Mouse (Mus musculus): Measurements from ENCODE around the gene Rab44. TPM values are rescaled to one million over a fixed set of nuclear protein-coding genes. Genes with fewer than 3 reads are reported as not detected.
"Not testable (repeated sequence)": the region's sequence is repeated elsewhere in the genome, so short reads cannot be mapped to it uniquely, and the experiment has no call there.

The Rab44 gene
- 92.5 and 114 TPM in 2 replicates for total RNA-seq (2017)

DNA sequence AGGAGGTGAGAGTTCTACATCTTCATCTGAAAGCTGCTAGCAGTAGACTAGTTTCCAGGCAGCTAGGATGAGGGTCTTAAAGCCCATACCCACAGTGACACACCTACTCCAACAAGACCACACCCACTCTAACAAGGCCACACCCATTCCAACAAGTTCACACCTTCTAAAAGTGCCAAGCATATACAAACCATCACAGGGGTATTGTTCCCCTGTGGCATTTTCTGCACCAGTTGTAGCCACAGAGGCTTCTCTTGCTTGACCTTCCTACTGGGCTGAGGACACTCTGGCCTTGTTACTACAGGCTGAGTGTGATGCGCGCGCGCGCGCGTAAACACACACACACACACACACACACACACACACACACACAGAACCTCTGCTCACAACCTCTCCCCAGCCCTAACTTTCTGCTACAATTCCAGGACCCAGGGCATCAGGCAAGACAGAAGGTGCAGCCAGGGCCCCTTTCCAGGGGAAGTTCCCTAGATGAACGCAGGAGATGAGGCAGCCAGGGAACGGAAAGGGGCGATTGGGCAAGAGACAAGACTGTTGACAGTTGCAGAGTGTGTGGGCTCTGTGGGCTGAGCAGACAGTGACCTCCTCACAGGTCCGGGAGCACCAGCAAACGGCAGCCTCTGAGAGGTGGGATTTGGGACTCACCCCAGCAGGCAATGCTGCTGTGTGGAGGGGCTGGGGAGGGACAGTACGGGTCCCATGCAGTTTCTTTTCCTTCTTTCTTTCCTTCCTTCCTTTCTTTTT is at the start of gene Rab44:
TSS of gene Rab44 (plus strand) at position 555 of the 762 bp plus-strand sequence.
- ATAC-seq (ENCODE audit: extremely low read depth, insufficient number of reproducible peaks, low FRiP score, poor library complexity, severe bottlenecking), result peak; percentile 69

DNA sequence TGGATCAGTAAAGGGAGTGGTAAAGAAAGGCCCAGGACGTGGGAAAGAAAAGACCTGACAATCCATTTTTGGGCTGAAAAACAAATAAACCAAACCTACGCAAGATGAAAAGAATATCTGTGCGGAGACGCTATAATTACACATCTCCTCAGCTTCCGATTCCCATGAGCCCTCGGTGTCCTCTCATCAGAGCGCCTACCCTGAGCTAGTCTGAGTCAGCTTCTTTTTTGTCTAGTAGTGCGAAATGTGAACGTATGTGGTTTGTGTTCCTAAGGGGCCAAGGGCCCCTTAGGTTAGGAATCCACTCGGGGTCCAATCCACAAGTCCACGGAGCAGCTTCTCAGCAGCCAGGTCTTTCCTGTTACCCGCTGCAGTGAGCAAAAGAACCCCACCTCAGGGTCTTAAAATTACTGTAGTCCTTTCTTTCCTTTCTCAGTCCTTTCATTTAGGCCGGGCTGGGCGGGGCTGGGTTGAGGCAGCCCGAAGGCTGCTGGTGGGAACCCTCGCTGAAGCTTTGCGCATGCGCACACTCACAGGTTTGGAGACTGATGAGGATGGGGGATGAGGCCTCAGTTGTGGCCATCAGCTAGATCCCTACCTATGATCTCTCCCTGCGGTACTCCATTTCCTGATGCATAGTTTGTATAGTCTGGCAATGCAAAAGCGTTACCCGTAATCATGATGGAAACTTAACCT is 48.6 kb upstream of the Rab44 start:
- ATAC-seq (ENCODE audit: extremely low read depth, insufficient number of reproducible peaks, low FRiP score, poor library complexity, severe bottlenecking), result no peak

DNA sequence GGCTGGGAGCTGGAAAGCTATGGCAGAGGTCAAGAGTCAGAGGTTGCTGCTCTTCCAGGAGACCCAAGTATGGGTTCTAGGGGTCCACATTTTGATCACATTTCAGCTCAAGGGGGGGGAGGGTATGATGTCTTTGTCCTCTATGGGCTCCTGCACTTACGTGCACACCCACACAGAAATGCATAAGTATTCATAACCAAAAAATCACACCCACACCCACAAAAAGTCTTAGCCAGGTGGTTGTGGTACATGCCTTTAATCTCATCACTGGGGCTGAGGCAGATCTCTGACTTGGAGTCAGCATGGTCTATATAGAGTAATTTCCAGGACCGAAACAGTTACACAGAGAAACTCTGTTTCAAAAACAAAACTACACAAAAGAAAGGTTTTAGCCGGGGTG is 48.0 kb upstream of the Rab44 start:
- ATAC-seq (ENCODE audit: extremely low read depth, insufficient number of reproducible peaks, low FRiP score, poor library complexity, severe bottlenecking), result no peak

DNA sequence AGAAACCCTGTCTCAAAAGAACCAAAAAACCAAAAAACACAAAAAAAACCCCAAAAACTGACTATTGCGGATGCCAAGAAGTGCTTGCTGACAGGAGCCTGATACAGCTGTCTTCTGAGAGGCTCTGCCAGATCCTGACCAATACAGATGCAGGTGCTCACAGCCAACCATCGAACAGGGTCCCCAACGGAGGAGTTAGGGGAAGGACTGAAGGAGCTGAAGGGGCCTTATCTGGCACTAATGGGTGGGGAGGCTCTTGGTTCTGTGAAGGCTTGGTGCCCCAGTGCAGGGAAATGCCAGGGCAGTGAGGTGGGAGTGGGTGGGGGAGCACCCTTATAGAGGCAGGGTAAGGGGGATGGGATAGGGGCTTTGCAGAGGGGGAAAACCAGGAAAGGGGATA is 46.5 kb upstream of the Rab44 start:
- not testable (repeated sequence) for ATAC-seq (ENCODE audit: extremely low read depth, insufficient number of reproducible peaks, low FRiP score, poor library complexity, severe bottlenecking)

DNA sequence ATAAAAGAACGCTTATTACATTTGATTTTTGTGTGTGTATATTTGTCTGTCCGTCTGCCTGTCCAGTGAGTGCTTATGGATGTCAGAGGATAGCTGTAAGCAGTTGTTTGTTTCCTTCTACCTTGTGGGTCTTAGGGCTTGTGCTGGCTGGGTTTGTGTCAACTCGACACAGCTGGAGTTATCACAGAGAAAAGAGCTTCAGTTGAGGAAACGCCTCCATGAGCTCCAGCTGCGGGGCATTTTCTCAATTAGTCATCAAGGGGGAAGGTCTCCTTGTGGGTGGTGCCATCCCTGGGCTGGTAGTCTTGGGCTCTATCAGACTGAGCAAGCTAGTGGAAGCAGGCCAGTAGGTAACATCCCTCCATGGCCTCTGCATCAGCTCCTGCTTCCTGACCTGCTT is 46.1 kb upstream of the Rab44 start:
- ATAC-seq (ENCODE audit: extremely low read depth, insufficient number of reproducible peaks, low FRiP score, poor library complexity, severe bottlenecking), result no peak

DNA sequence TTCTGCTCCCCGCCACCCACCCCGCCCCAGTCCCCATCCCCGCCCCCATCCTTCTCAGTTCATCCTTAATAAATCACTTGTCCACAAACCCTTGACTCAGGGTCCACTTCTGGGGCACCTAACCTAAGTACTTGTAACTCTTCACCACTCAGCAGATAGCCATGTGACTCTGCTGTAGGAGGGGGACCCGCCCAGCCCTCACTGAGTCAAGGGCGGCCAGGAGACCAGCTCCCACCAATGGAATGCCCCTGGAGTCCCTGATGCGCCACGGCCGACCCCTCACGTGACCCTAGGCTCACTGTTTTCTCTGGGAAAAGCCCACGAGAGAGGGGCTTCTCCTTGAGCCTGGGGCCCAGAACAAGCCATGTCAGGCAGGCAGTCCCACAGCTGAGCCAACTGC is 44.9 kb upstream of the Rab44 start:
- no peak for ATAC-seq (ENCODE audit: extremely low read depth, insufficient number of reproducible peaks, low FRiP score, poor library complexity, severe bottlenecking)

DNA sequence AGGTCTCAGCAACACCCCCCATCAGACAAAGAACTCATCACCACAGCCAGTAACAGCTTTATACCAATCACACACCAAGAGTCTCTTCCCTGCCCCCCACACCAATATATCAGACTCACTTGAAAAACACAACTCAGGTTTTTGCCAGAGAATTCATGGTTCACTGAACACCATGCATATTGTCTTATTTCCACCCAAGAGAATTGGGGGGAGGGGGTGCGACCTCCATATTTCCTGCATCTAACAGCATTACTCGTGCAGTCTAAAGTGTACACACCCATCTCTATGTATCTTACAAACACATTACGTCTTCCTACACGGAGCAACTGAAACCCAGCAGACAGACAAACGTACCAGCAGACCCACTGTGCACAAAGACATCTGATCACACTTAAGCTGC is 42.1 kb upstream of the Rab44 start:
- ATAC-seq (ENCODE audit: extremely low read depth, insufficient number of reproducible peaks, low FRiP score, poor library complexity, severe bottlenecking), result no peak

DNA sequence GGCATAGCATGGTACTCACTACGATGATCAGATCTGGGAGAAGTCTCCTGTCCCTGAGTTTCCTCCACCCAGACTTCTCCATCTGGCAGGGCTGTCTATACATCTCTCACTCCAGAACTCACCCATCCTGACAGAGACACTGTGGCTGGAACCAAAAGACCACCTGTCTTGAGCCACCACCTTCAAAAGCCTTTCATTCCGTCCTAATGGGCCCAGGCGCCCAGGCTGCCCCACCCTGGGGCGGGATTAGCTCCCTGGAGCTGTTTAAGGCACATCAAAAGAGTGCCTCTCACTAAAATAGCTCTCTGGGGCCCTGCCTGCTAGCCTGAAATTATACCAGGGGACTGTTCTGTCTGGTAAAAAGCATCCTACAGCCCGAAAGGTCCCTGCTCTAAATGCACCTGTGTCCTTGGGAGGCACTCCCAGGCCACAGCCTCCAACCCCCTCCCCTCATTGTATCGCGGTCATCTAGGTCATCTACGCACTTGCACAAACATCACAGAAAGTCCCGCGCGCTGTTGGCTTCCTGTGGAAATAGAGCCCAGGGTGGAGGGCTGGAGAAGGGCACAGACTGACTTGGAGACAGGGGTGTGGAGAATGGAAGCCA is 41.1 kb upstream of the Rab44 start:
- ATAC-seq (ENCODE audit: extremely low read depth, insufficient number of reproducible peaks, low FRiP score, poor library complexity, severe bottlenecking), result no peak

DNA sequence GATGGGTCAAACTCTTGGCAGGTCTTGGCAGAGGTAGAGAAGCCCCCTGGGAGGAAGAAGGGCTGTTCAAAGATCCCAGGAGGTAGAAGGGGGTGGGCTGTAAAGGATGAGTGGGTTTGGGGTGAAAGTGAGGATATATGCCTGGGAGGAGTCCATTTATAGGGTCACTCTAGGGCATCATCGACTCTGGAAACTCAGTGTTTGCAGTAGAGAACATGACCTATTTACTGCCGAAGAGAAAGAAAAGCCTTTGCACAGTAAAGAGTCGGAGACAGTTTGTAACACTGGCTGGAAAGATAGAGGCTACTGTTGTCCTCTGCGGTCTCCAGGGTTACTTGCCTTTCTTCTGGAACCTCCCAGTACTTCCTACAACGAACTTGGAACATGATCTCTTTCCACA is 40.6 kb upstream of the Rab44 start:
- no peak for ATAC-seq (ENCODE audit: extremely low read depth, insufficient number of reproducible peaks, low FRiP score, poor library complexity, severe bottlenecking)

DNA sequence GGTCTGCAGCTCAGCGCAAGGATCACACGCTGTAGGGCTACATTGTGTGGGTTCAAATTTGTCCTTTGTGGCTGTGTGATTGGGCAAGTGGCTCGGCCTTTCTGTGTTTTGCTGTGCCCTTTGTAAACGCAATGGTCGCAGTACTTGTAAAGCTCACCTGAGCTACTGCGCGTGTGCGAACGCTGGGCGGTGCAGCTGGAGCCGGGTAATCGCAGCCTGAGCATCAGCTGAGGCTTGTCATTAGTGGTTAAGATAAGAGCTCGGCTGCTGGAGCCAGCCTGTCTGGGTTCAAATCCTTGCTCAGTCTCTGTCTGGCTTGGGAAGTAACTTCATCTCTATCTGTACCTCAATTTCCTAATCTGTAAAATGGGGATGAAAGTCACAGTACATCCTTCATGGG is 39.9 kb upstream of the Rab44 start:
- ATAC-seq (ENCODE audit: extremely low read depth, insufficient number of reproducible peaks, low FRiP score, poor library complexity, severe bottlenecking), result no peak

DNA sequence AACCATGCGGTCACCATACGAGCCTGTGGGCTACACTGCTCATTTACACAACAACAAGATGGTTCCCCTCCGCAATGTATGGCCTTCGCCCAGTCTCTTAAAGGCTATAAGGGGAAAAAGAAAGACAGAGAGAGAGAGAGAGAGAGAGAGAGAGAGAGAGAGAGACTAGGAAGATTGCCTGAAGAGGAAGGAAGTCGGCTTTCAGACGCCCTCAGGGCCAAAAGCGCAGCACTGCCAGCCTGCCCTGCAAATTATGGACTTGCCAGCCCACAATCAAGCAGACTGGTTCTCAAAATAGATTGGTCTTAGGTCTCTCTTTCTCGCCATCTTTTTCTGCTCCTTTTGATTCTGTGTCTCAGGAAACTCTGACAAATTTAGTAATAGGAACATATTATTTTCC is 37.7 kb upstream of the Rab44 start:
- ATAC-seq (ENCODE audit: extremely low read depth, insufficient number of reproducible peaks, low FRiP score, poor library complexity, severe bottlenecking), result no peak

DNA sequence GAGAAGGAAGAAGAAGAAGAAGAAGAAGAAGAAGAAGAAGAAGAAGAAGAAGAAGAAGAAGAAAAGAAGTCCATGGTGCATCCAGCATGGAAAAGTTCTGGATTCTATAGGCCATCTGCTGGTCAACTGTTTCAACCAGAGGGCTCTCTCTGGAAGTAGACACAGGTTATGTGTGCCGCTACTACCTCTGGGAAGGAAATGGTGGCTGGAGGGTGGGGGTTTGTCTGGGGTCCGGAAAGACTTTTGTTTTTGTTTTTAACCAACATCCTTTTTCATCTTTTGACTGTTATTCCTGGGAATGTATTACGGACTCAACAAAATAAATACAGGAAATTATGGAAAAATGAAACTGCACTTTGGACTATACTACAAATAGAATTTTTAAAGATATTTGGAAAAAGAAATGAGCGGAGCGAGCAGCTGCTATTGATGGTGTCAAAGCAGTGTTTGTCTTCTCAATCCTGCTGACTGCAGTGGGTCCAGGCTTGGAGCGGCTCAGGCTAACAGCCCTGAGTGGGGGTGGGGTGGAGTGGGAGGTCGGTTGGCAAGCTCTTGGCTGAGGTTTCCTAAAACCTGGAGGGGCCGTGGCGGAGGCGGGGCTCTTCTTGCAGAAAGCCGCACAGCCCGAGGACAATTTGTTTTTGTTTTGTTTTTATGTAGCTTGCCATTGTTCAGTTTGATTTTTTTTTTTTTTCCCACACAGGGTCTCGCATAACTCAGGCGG is 36.0 kb upstream of the Rab44 start:
- no peak for ATAC-seq (ENCODE audit: extremely low read depth, insufficient number of reproducible peaks, low FRiP score, poor library complexity, severe bottlenecking)

DNA sequence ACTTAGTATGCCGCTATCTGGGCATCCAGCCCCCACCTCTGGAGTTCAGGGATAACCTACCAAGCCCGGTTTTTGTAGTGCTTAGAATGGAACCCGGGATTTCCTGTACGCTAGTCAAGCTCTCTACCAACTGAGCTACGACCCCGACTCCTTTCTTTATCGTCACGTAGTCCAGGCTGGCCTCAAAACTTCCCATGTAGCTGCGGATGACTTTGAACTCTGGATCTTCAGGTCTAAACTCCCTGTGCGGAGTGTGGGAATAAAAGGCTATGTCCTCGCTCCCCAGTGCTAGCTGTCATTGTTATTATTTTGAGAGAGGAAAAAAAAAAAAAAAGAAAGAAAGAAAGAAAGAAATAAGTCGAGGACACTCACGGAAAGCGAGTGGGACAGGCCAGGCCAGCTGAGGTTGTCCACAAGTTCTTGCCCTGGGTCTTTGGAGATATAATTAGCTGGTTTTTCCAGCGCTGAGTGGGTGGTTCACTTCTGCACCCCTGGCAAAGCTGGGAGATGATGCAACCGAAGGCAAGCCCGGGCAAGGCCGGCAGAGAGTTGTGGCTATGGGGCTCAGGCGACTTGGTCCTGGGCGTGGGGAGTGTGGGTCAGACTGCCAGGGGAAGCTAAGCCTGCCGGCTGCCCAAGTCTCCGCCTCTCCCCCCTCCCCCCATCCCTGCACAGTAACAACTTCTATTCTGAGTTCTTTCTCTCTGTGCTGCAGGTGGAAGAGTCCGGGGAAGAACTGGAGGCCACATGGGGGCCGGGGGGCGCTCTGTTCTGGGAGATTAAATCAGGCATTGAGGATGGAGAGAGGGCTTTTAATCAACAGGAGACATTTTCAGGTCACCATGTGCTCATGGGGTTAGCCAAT is 35.2 kb upstream of the Rab44 start:
- peak; percentile 42 for ATAC-seq (ENCODE audit: extremely low read depth, insufficient number of reproducible peaks, low FRiP score, poor library complexity, severe bottlenecking)

DNA sequence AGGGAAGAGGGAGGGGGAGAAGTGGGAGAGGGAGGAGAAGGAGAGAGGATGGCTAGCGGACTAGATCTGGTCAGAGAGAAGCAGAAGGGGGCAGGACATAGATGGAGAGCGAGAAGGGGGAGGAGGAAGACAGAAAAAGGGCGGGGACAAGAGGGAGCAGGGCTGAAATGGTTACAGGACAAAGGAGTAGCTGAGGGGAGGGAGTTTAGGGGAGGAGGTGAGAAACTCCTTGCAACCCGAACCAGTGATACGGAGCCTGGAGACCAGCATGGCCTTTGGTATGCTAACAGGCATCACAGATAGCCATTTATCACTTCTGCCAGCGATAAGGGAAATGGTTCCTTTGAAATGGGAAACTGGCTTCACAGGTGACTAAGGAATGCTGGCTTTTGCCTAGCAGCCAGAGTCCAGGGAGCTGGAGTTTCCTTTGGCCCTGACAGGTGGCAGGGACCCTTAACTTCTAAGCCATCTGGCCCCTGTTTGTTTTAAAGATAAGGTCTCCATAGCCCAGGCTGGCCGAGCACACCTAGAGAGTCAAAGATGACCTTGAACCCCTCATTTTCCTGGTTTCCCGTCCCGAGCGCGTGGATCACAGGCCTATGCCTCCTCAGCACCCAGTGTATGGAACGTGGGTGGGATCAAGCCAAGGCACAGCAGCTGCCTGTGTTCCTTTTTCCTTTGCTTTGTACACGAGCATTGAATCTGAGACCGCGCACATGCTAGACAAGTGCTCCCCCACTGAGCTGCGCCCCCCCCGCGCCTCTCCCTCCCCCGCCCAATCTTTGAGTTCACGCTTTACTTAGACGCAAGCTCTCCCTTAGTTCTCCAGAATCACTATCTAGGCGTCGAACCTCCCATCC is 33.0 kb upstream of the Rab44 start:
- no peak for ATAC-seq (ENCODE audit: extremely low read depth, insufficient number of reproducible peaks, low FRiP score, poor library complexity, severe bottlenecking)

DNA sequence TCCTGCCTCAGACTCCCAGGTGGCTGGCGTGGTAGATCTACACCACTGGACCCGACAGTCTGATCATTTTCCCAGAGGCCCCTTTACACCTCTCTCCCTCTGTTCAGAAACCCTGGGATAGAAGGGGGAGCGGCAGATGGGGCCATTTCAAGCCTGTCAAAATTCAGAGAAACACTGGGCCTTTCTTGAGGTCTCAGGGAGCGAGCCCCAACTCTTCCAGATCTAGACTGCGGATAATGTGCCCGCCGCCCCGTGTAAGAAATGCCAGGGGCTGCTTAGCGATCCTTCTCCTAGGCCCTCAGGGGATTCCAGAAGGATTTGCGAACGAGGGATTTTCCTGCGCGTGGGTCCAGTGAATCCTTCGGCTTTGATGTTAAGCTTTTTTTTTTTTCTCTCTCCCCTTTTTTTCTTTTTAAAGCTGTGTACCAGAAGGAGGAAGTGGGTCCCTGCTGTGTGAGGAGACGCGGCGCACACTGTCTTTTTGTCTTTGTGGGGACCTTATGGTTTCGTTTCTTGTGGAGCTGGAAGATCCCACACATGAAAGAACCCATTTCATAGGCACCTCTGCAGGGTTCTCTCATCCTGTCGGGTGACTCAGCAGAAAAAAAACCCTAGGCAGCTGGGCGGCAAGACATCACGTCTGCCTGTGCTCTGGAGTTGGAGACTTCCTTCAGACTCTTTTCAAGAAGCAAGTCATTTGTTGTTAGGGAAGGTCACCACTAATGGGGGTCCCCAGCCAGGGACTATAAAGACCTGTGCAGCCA is 32.1 kb upstream of the Rab44 start:
- ATAC-seq (ENCODE audit: extremely low read depth, insufficient number of reproducible peaks, low FRiP score, poor library complexity, severe bottlenecking), result peak; percentile 44; the same call in 1 of the 2 replicates

DNA sequence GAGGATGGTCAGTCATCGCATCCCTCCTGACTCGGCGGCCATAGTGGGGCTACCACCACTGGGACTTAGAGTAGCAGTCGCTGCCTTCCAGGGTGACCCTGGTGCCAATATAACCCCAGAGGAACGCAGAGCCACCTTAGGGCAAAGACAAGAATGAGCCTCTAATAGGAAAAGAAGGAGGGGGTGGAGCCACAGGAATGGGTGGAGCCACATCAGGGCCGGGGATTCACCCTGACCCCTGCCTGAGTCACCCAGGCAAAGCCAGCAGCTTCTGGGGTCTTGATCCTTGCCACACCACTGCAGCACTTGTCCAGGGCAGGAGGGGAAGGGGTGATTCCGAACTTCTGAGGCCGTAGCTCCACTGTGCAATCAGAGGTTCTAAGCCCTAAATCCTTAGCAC is 30.4 kb upstream of the Rab44 start:
- no peak for ATAC-seq (ENCODE audit: extremely low read depth, insufficient number of reproducible peaks, low FRiP score, poor library complexity, severe bottlenecking)

DNA sequence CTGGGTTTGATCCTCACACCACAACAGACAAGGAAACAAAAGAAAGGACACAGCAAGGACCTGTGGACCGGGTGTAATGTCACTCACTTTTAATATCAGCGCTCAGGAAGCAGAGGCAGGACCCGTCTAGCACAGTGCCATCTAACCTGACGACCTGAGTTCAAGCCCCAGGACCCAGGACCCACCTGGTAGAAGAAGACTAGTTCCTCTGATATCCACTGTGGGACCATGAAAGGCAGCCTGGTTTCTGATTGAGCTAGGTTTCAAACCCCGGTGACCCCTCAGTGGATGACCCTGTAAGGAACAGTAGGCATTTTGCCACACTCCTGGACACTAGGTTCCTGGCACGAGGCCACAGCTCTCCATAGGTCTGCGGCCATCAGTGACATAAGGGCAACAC is 29.3 kb upstream of the Rab44 start:
- ATAC-seq (ENCODE audit: extremely low read depth, insufficient number of reproducible peaks, low FRiP score, poor library complexity, severe bottlenecking), result no peak

All from neutrophil, adult 5-6 weeks (primary cell).